Mouse (Mus musculus) midbrain, postnatal 0 days (tissue): ENCODE results near the gene Chtf18. TPM values are rescaled to one million over a fixed set of nuclear protein-coding genes. Genes with fewer than 3 reads are reported as not detected.

Experiments used
- ATAC-seq: fragments of 200-750 bp; cut with Nextera tagmentation; 2 replicates; pipeline ENCODE4 v1.8.0; 2017; ENCODE audit warnings: moderate number of reproducible peaks, mild to moderate bottlenecking, moderate TSS enrichment, moderate library complexity; ENCODE audit not compliant: low FRiP score
- DNase-seq: peaks from one replicate; pipeline ENCODE4 v3.0.0-alpha.2; 2015; ENCODE audit warnings: low spot score
- H3K27ac ChIP-seq: fragments of 300-500 bp; sonication (generic); 2 replicates; pipeline ENCODE4 v1.5.1; 2014; ENCODE audit warnings: low read depth, mild to moderate bottlenecking, low read length, mixed read lengths
- H3K27me3 ChIP-seq: fragments of 300-500 bp; sonication (generic); 2 replicates; pipeline ENCODE4 v1.6.1; 2014; ENCODE audit warnings: low read length, control low read depth, mixed read lengths; ENCODE audit not compliant: insufficient read depth
- H3K36me3 ChIP-seq: fragments of 300-500 bp; sonication (generic); 2 replicates; pipeline ENCODE4 v1.6.1; 2014; ENCODE audit warnings: low read length, control low read depth, mixed read lengths; ENCODE audit not compliant: insufficient read depth
- H3K4me1 ChIP-seq: fragments of 300-500 bp; sonication (generic); 2 replicates; pipeline ENCODE4 v1.6.1; 2014; ENCODE audit warnings: mild to moderate bottlenecking, control low read depth, antibody characterized with exemption, low read length, mixed read lengths; ENCODE audit not compliant: insufficient read depth
- H3K4me2 ChIP-seq: fragments of 300-500 bp; sonication (generic); 2 replicates; pipeline ENCODE4 v1.6.1; 2014; ENCODE audit warnings: low read depth, mild to moderate bottlenecking, low read length, mixed read lengths; ENCODE audit not compliant: poor library complexity, severe bottlenecking
- H3K4me3 ChIP-seq: fragments of 300-500 bp; sonication (generic); 2 replicates; pipeline ENCODE4 v1.5.1; 2014; ENCODE audit warnings: low read depth, mild to moderate bottlenecking, low read length, moderate library complexity
- H3K9ac ChIP-seq: fragments of 300-500 bp; sonication (generic); replicated peaks from 2 replicates; pipeline ENCODE4 v1.6.1; 2014; ENCODE audit warnings: mild to moderate bottlenecking, low read length, moderate library complexity, mixed read lengths; ENCODE audit not compliant: poor library complexity, severe bottlenecking
- H3K9me3 ChIP-seq: fragments of 300-500 bp; sonication (generic); 2 replicates; pipeline ENCODE4 v1.6.1; 2016; ENCODE audit warnings: low read length, control low read depth
- CTCF ChIP-seq: IDR thresholded peaks from 2 replicates; pipeline ENCODE4 v1.5.1; 2016; ENCODE audit warnings: antibody characterized with exemption, mild to moderate bottlenecking
- WGBS: fragments of 180-500 bp; shearing (Covaris S2); extraction: QIAGEN DNeasy Blood & Tissue Kit; methylation state at CpG from one replicate; pipeline ENCODE4 v1.1.7; 2014; 5-methylcytosine and 5-hydroxymethylcytosine counted together
- polyA plus RNA-seq: library from polyadenylated mRNA; unstranded; fragments of >200 nt; fragmentation: Nextera tagmentation; extraction: Ambion mirVana; gene quantifications from 2 replicates; pipeline ENCODE4 v1.2.1, GENCODE M21; 2015
- total RNA-seq: library from RNA; depleted of rRNA; stranded (reverse); fragments of >200 nt; gene quantifications from 2 replicates; pipeline ENCODE4 v1.2.3, GENCODE M21; 2014

Gene Chtf18
- total and polyA plus RNA-seq, 2 experiments from 2014 or later = 2.5 to 5.8 TPM

- Histone ChIP-seq H3K4me1 (peaks cover 15% of the 10 kb centered on the region), H3K36me3 (peaks cover 13% of the 10 kb centered on the region), H3K9ac (peak overlapping the region; percentile 86), H3K9me3 (no peaks in the 10 kb centered on the region), H3K27me3 (no peaks in the 10 kb centered on the region), H3K4me2 (peak overlapping the region; percentile 95), H3K27ac (peak overlapping the region; percentile 32; the same call in 1 of the 2 replicates), H3K4me3 (peak overlapping the region; percentile 63)
- TF ChIP-seq CTCF = no peak
- 27% methylated on average over 4 of the region's 4 CpGs for WGBS
- ATAC-seq = no peak; the same call in 1 of the 2 replicates
- no peak for DNase-seq
Observed at GRCm38 (mm10) chr17:25728009-25728270, 721 bp upstream of the Chtf18 start.

DNA sequence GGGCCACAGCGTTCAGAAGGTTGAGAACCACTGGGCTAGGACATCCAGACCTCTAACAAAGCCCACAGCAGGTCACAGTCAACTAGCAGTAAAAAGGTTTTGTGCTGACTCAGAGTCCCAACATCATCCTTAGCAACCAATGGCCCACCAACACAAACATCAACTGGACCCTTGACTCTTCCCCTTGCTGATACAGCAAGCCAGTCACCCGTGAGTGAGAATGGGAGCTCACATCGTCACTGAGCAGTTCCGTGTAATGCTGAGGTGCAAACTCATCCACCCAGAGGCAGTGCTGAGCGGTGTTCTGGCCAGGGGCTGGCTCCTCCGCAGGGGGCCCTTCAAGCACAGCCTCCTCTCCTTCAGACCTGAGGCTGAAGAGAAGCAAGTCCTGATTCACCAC, 2.0 kb downstream of the Chtf18 start:
- Histone ChIP-seq H3K4me2 (no peak overlapping the region), H3K4me3 (no peak overlapping the region), H3K36me3 (peaks cover 5% of the 10 kb centered on the region; the same call in 1 of the 2 replicates), H3K9me3 (no peaks in the 10 kb centered on the region), H3K27ac (no peak overlapping the region), H3K4me1 (peaks cover 15% of the 10 kb centered on the region), H3K27me3 (no peaks in the 10 kb centered on the region), H3K9ac (no peak overlapping the region)
- WGBS = 86% methylated on average over 6 of the region's 6 CpGs
- ATAC-seq (no peak), DNase-seq (no peak)
- TF ChIP-seq CTCF = no peak

GRCm38 (mm10) chr17:25723919-25724318, 3.3 kb downstream of the Chtf18 start:
- Histone ChIP-seq H3K9ac (no peak overlapping the region), H3K27ac (no peak overlapping the region), H3K4me3 (no peak overlapping the region), H3K4me1 (peaks cover 15% of the 10 kb centered on the region), H3K4me2 (no peak overlapping the region), H3K36me3 (peaks cover 3% of the 10 kb centered on the region; the same call in 1 of the 2 replicates), H3K27me3 (no peaks in the 10 kb centered on the region), H3K9me3 (no peaks in the 10 kb centered on the region)
- ATAC-seq (no peak), DNase-seq (no peak)
- WGBS = 77% methylated on average over 7 of the region's 7 CpGs
- peak; percentile 44 for TF ChIP-seq CTCF

DNA sequence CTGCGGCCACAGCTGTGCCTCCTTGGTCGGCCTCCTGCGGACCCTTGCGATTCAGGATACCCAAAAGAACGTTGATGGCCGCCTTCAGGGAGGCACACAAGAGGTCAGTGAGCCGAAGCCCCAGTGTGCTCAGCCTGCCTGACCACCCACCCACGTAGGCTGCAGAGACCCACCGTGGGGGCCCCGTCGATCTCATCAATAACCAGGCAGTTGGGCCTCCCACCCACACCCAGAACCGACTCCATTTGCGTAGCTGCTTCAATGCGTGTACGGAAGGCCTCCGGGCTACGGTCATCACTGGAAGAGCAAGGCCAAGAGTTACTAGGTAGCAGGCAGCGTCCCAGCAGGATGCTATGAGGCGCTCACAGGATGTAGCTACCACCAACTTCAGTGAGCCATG, 3.7 kb downstream of the Chtf18 start:
- ATAC-seq (no peak), DNase-seq (no peak)
- Histone ChIP-seq H3K4me1 (peaks cover 10% of the 10 kb centered on the region), H3K27ac (no peak overlapping the region), H3K9me3 (no peaks in the 10 kb centered on the region), H3K4me2 (no peak overlapping the region), H3K27me3 (no peaks in the 10 kb centered on the region), H3K9ac (no peak overlapping the region), H3K36me3 (no peaks in the 10 kb centered on the region; the same call in 1 of the 2 replicates), H3K4me3 (no peak overlapping the region)
- WGBS = 95% methylated on average over 19 of the region's 19 CpGs
- no peak for TF ChIP-seq CTCF

DNA sequence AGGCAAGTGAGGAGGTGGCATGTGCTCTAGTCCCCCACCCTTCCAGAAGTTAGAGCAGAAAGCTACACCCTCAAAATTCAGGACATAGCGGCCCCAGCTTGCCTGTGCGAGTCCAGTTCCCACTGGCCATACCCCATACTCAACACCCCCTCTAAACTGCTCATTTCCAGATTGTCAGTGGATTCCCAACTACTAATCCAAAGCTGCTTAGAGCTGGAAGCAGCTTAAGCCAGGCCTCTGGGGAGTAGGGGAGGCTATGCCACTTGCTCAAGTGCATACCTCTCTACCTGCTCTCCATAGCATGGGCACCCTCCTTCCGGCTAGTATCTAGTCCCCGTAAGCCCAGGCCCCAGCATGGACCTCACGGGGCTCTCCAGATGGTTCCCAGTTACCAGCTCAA, 5.7 kb downstream of the Chtf18 start:
- TF ChIP-seq CTCF = no peak
- Histone ChIP-seq H3K27me3 (peaks cover 6% of the 10 kb centered on the region), H3K4me2 (no peak overlapping the region), H3K36me3 (no peaks in the 10 kb centered on the region; the same call in 1 of the 2 replicates), H3K27ac (no peak overlapping the region), H3K9me3 (no peaks in the 10 kb centered on the region), H3K4me1 (0 out of 2 replicates have a peak, but pooled peaks cover under 1% of the 10 kb centered on the region), H3K9ac (no peak overlapping the region), H3K4me3 (no peak overlapping the region)
- ATAC-seq (no peak), DNase-seq (no peak)
- WGBS = 93% methylated on average over 5 of the region's 5 CpGs

DNA sequence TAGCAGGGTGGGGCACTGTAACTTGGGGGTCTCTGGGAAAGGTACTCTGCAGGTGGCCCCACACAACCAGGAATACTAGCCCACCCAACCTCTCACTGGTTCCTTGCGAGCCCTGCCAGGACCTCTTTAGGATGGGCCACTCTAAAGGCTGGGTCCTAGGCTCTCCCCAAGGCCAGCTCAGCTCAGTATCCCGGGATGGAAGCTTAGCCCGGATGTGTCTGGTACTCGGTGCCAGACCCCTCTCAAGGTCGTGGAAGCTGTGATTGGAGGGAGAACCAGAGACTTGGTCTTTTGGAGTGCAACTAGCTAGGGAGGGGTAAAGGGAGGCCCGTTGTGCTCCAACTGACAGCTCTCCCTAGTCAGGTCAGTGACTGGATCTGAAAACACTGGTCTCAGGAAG, 9.5 kb downstream of the Chtf18 start:
- Histone ChIP-seq H3K4me2 (peak overlapping the region; percentile 87), H3K27ac (no peak overlapping the region), H3K4me1 (no peaks in the 10 kb centered on the region), H3K27me3 (peaks cover 16% of the 10 kb centered on the region), H3K4me3 (peak overlapping the region; percentile 44), H3K36me3 (no peaks in the 10 kb centered on the region; the same call in 1 of the 2 replicates), H3K9ac (peak overlapping the region; percentile 52; the same call in 1 of the 2 replicates), H3K9me3 (no peaks in the 10 kb centered on the region)
- ATAC-seq (no peak), DNase-seq (no peak)
- 13% methylated on average over 6 of the region's 6 CpGs for WGBS
- no peak for TF ChIP-seq CTCF
